Mouse (Mus musculus) embryonic facial prominence, embryonic 11.5 days (tissue): ENCODE measurements around the gene Sntb2. TPM values are rescaled to one million over a fixed set of nuclear protein-coding genes. Genes with fewer than 3 reads are reported as not detected.

Experiments
- ATAC-seq: fragments of 200-750 bp; cut with Nextera tagmentation; replicated peaks from 2 replicates; pipeline ENCODE4 v1.8.0; 2017; ENCODE audit warnings: low read depth; ENCODE audit not compliant: insufficient number of reproducible peaks, low FRiP score, low TSS enrichment
- DNase-seq: peaks from one replicate; pipeline ENCODE4 v3.0.0-alpha.2; 2015; ENCODE audit warnings: low spot score
- H3K27ac ChIP-seq: fragments of 300-500 bp; sonication (generic); replicated peaks from 2 replicates; pipeline ENCODE4 v1.5.1; 2014; ENCODE audit warnings: mild to moderate bottlenecking, low read depth, low read length, control low read depth
- H3K27me3 ChIP-seq: fragments of 300-500 bp; sonication (generic); 2 replicates; pipeline ENCODE4 v1.6.1; 2014; ENCODE audit warnings: mild to moderate bottlenecking, low read length, moderate library complexity, mixed read lengths; ENCODE audit not compliant: control insufficient read depth, insufficient read depth
- H3K36me3 ChIP-seq: fragments of 300-500 bp; sonication (generic); replicated peaks from 2 replicates; pipeline ENCODE4 v1.6.1; 2014; ENCODE audit warnings: low read depth, mild to moderate bottlenecking, low read length, moderate library complexity, mixed read lengths; ENCODE audit not compliant: control insufficient read depth, insufficient read depth
- H3K4me1 ChIP-seq: fragments of 300-500 bp; sonication (generic); 2 replicates; pipeline ENCODE4 v1.6.1; 2014; ENCODE audit warnings: low read length, mixed read lengths; ENCODE audit not compliant: control insufficient read depth, insufficient read depth
- H3K4me2 ChIP-seq: fragments of 300-500 bp; sonication (generic); 2 replicates; pipeline ENCODE4 v1.6.1; 2014; ENCODE audit warnings: low read depth, mild to moderate bottlenecking, control low read depth, low read length, moderate library complexity
- H3K4me3 ChIP-seq: fragments of 300-500 bp; sonication (generic); 2 replicates; pipeline ENCODE4 v1.5.1; 2014; ENCODE audit warnings: low read depth, low read length, control low read depth
- H3K9ac ChIP-seq: fragments of 300-500 bp; sonication (generic); replicated peaks from 2 replicates; pipeline ENCODE4 v1.6.1; 2014; ENCODE audit warnings: mild to moderate bottlenecking, control low read depth, low read length
- H3K9me3 ChIP-seq: fragments of 300-500 bp; sonication (generic); replicated peaks from 2 replicates; pipeline ENCODE4 v1.6.1; 2016; ENCODE audit warnings: mild to moderate bottlenecking, low read length, inconsistent platforms, mixed read lengths; ENCODE audit not compliant: control insufficient read depth
- WGBS: fragments of 180-500 bp; shearing (Covaris S2); extraction: QIAGEN DNeasy Blood & Tissue Kit; methylation state at CpG from one replicate; pipeline ENCODE4 v1.1.7; 2014; 5-methylcytosine and 5-hydroxymethylcytosine counted together
- polyA plus RNA-seq: library from polyadenylated mRNA; unstranded; fragments of >200 nt; fragmentation: Nextera tagmentation; extraction: Ambion mirVana; gene quantifications from 2 replicates; pipeline ENCODE4 v1.2.1, GENCODE M21; 2014

Sntb2 gene
- polyA plus RNA-seq, 1 experiment from 2014 or later, result 7.4 TPM

- Histone ChIP-seq H3K4me1 (peaks cover 5% of the 10 kb centered on the region), H3K36me3 (no peaks in the 10 kb centered on the region), H3K27ac (no peak overlapping the region), H3K4me3 (no peak overlapping the region), H3K27me3 (no peaks in the 10 kb centered on the region), H3K9me3 (no peaks in the 10 kb centered on the region), H3K9ac (no peak overlapping the region), H3K4me2 (no peak overlapping the region)
- ATAC-seq (no peak), DNase-seq (no peak)
- 74% methylated on average over 15 of the region's 16 CpGs for WGBS
Measured at GRCm38 (mm10) chr8:106934226-106934977, 1.1 kb upstream of the Sntb2 start.

GRCm38 (mm10) chr8:106935899-106936477 is 438 bp downstream of the Sntb2 start:
- Histone ChIP-seq H3K27ac (peak overlapping the region; percentile 86), H3K27me3 (no peaks in the 10 kb centered on the region), H3K9ac (peak overlapping the region; percentile 93), H3K36me3 (no peaks in the 10 kb centered on the region), H3K9me3 (no peaks in the 10 kb centered on the region), H3K4me1 (peaks cover 5% of the 10 kb centered on the region), H3K4me2 (peak overlapping the region; percentile 72), H3K4me3 (peak overlapping the region; percentile 87)
- ATAC-seq (peak; percentile 75), DNase-seq (peak; percentile 60)
- WGBS, result under 1% methylated on average over 67 of the region's 76 CpGs

- DNase-seq, result peak; percentile 52
- Histone ChIP-seq H3K27ac (peak overlapping the region; percentile 86; the same call in 1 of the 2 replicates), H3K4me3 (peak overlapping the region; percentile 87), H3K9me3 (no peaks in the 10 kb centered on the region), H3K36me3 (no peaks in the 10 kb centered on the region), H3K4me2 (peak overlapping the region; percentile 72), H3K27me3 (no peaks in the 10 kb centered on the region), H3K4me1 (peaks cover 5% of the 10 kb centered on the region), H3K9ac (peak overlapping the region; percentile 93)
- no peak for ATAC-seq
- 3% methylated on average over 26 of the region's 26 CpGs for WGBS
Measured at GRCm38 (mm10) chr8:106936478-106937051, 1.0 kb downstream of the Sntb2 start.

- ATAC-seq, result no peak
- DNase-seq, result no peak
- H3K4me3 ChIP-seq, result peak overlapping the region; percentile 87
- no peaks in the 10 kb centered on the region for H3K27me3 ChIP-seq
- H3K9ac ChIP-seq, result peak overlapping the region; percentile 93
- no peaks in the 10 kb centered on the region for H3K36me3 ChIP-seq
- 43% methylated on average over 14 of the region's 14 CpGs for WGBS
- no peaks in the 10 kb centered on the region for H3K9me3 ChIP-seq
- H3K27ac ChIP-seq, result no peak overlapping the region
- peaks cover 5% of the 10 kb centered on the region for H3K4me1 ChIP-seq
- peak overlapping the region; percentile 72 for H3K4me2 ChIP-seq
Measured at GRCm38 (mm10) chr8:106937081-106937800, 1.7 kb downstream of the Sntb2 start.

GRCm38 (mm10) chr8:106941806-106942205 is 6.3 kb downstream of the Sntb2 start:
- H3K4me3 ChIP-seq, result no peak overlapping the region
- ATAC-seq (no peak), DNase-seq (no peak)
- 89% methylated on average over 3 of the region's 3 CpGs for WGBS
- H3K27ac ChIP-seq, result no peak overlapping the region
- H3K36me3 ChIP-seq, result no peaks in the 10 kb centered on the region
- peaks cover 5% of the 10 kb centered on the region for H3K4me1 ChIP-seq
- no peak overlapping the region for H3K4me2 ChIP-seq
- H3K9me3 ChIP-seq, result no peaks in the 10 kb centered on the region
- H3K9ac ChIP-seq, result no peak overlapping the region
- no peaks in the 10 kb centered on the region for H3K27me3 ChIP-seq

- Histone ChIP-seq H3K9ac (no peak overlapping the region), H3K9me3 (no peaks in the 10 kb centered on the region), H3K4me3 (no peak overlapping the region), H3K27ac (no peak overlapping the region), H3K4me2 (no peak overlapping the region), H3K4me1 (no peaks in the 10 kb centered on the region), H3K27me3 (no peaks in the 10 kb centered on the region), H3K36me3 (no peaks in the 10 kb centered on the region)
- WGBS, result 87% methylated on average over 3 of the region's 3 CpGs
- ATAC-seq (no peak), DNase-seq (no peak)
Measured at GRCm38 (mm10) chr8:106943874-106944418, 8.4 kb downstream of the Sntb2 start.

- ATAC-seq, result no peak
- Histone ChIP-seq H3K4me3 (no peak overlapping the region), H3K4me1 (no peaks in the 10 kb centered on the region), H3K36me3 (no peaks in the 10 kb centered on the region), H3K9ac (no peak overlapping the region), H3K4me2 (no peak overlapping the region), H3K27ac (no peak overlapping the region), H3K9me3 (no peaks in the 10 kb centered on the region), H3K27me3 (no peaks in the 10 kb centered on the region)
- no peak for DNase-seq
- WGBS, result 70% methylated on average over 3 of the region's 3 CpGs
Measured at GRCm38 (mm10) chr8:106944756-106945155, 9.2 kb downstream of the Sntb2 start.
